Mouse (Mus musculus) heart, postnatal 25 days (tissue): ENCODE measurements around the gene Oaz2. TPM values are rescaled to one million over a fixed set of nuclear protein-coding genes. Genes with fewer than 3 reads are reported as not detected.

ENCODE experiments used
- total RNA-seq, 2 experiments: library from RNA; stranded (reverse); gene quantifications; 2 replicates each; pipeline ENCODE4 v1.2.3; 2021

The Oaz2 gene
- total RNA-seq, 2 experiments from 2014 or later = 249 to 259 TPM

Other genes with a start within 250 kb of the Oaz2 start
- not detected for gene Slc51b, start 245.0 kb upstream of the Oaz2 start, total RNA-seq
- 1 to 10 TPM; 5.7 to 6.4 TPM for gene Mtfmt, start 232.2 kb upstream of the Oaz2 start, total RNA-seq
- gene Spg21, start 207.1 kb upstream of the Oaz2 start, total RNA-seq = 10 to 100 TPM; 10.6 to 13.1 TPM
- not detected for gene Ankdd1a, start 147.8 kb upstream of the Oaz2 start, total RNA-seq
- 10 to 100 TPM; 12.9 to 13.2 TPM for gene Plekho2, start 88.0 kb upstream of the Oaz2 start, total RNA-seq
- gene Pif1, start 80.8 kb upstream of the Oaz2 start, total RNA-seq = not detected
- gene Rbpms2, start 38.4 kb upstream of the Oaz2 start, total RNA-seq = 10 to 100 TPM; 37.1 to 39.3 TPM
- gene Zfp609, start 159.6 kb downstream of the Oaz2 start, total RNA-seq = 10 to 100 TPM; 23.2 to 28.0 TPM
- gene Pclaf, start 222.2 kb downstream of the Oaz2 start, total RNA-seq = under 1 TPM; 0.81 to 0.84 TPM
- gene Trip4, start 240.8 kb downstream of the Oaz2 start, total RNA-seq = 10 to 100 TPM; 15.9 to 18.3 TPM
- gene Csnk1g1, start 240.9 kb downstream of the Oaz2 start, total RNA-seq = 10 to 100 TPM; 11.9 to 12.0 TPM